Mouse (Mus musculus): Measurements from ENCODE around the gene Hoxb6.

Hoxb6 gene

DNA sequence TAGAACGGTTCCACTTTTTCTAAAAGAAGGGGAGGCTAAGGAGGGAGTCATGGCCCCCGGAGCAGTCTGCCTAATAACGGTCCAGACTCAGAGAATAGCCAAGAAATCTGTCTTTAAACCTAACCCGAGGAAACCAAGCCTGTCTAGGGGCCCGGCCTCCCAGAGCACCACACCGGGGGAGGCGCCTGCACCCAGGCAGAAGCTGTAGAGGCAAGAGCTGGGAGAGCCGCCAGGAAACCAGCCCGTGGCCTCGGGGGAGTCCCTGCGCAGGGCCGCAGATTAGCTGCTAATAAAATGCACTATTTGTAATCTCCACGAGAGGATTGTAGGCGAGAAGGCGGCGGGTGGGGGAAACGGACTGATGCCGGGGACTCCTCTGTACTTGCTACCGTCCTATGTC is 22.4 kb upstream of the Hoxb6 start:
- DNase-seq (ENCODE audit: low spot score in 2 of 2), result no peak

- DNase-seq (ENCODE audit: low spot score in 2 of 2), result no peak
Measured at GRCm38 (mm10) chr11:96270996-96271540, 21.2 kb upstream of the Hoxb6 start, which contains the start of gene Hoxb9. TSS of gene Hoxb9 (plus strand) at chr11:96271457.

- no peak for DNase-seq (ENCODE audit: low spot score in 2 of 2)
Measured at GRCm38 (mm10) chr11:96271541-96272011, 20.7 kb upstream of the Hoxb6 start.

DNA sequence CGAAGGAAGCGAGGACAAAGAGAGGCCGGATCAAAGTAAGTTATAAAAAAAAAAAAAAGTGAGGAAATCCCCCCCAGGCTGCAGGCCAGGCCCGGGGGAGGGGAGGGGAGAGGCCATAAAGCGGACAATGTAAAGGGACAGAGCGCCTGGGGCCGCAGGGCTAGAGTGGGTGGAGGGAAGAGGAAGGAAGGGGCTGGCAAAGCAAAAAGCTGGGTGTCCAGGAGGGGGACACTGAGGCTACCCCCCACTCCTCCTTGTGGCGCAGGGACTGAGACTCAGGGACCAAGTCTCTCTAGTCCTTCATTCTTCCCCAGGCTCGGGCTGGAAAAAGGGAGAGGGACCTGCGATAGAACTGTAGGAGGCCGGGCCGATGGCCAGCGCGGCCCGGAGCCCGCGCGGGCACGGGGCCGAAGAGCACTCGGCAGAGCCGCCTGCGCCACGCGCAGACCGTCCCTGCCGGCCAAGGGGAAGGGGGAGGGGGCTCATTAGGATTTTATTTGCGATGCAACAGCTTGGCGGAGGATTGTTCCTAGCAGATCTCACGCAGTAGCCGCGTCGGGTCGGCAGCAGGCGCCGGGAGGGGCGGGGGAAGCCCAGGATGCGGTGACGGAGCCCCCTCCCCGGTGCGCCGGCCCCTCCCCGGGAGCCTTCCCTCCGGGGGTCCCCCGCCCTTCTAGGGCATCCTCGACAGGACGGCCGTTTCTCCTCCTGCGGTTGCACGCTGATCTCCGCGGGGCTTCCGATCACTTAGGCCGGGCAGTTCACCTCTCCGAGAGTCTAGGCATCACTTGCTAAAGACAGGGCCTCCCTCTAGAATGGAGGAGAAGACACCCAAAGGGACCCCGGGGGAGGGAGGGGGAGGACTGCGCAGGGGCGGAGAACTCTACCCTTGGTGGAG is 20.0 kb upstream of the Hoxb6 start:
- DNase-seq (ENCODE audit: low spot score in 2 of 2), result no peak

DNA sequence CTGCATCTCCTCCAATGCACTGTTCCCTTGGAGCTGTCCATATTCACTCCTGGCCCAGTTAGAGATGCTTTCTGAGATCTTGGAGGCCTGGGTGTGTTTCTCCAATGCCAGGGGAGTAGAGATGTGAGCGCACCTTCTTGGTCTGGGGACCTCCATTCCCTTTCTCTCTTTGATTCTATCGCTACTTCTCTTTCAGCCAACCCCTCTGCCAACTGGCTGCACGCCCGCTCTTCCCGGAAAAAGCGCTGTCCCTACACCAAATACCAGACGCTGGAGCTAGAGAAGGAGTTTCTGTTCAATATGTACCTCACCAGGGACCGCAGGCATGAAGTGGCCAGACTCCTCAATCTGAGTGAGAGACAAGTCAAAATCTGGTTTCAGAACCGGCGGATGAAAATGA is 17.8 kb upstream of the Hoxb6 start:
- DNase-seq (ENCODE audit: low spot score in 2 of 2), result no peak

DNA sequence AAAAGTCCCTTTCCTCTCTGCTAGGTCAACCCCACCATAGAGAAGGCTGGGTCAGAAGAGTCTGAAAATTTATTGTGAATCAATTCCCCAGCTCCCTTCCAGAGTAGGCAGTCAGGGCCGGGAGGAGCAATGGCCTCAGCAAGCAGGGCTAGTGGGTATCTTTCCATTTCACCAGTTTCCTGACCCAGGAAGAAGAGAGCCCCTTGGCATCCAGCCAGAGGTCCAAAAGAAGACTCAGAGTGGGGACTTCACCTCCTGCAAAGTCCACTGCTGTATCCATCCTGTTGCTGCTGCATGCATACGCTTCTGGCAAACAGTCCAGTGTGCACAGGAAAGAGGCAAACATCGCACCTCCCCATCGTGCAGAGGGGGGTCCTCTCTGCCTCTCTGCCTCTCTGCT is 16.4 kb upstream of the Hoxb6 start:
- no peak for DNase-seq (ENCODE audit: low spot score in 2 of 2)

DNA sequence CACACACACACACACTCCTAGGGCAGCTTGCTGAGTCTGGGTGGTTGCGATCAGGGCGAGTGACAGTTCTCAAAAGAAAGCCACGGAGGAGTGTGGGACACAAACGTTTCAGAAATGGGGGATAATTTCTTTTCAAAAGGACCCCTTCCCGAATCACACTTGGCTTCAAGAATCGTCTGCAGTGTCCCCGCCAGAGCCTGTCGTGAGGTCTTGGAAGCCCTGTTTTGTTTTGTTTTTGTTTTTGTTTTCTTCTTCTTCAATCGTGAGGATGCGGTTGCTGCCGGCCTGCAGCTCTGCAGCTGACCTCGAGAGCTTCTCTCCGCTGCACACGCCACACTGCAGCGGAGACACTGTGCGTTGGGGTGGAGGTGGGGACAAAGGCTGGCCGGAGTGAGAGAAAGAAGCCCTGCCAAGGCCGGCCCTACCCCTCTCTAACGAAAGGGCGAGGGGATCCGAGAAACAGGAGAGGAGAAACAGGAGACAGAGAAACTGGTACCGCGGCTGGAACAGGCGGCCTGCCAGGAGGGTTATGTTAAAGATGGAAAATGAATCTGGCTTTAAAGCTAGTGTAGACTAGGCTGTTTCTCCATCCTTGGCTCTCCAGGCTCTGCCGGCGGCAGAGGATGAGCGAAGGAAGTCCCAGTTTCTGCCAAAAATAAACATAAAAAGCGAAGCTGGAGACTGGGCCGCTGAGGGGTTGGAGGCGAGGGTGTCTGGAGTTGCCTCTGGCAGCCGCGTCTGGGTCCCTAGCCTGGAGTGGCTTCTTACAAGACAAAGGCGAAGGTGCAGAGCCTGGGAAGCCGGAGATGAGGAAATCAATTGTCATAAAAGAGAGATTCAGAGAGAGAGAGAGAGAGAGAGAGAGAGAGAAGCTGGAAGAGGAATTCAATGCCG is 14.9 kb upstream of the Hoxb6 start:
- no peak for DNase-seq (ENCODE audit: low spot score in 2 of 2)

GRCm38 (mm10) chr11:96278324-96278723 is 14.0 kb upstream of the Hoxb6 start:
- no peak for DNase-seq (ENCODE audit: low spot score in 2 of 2)

DNA sequence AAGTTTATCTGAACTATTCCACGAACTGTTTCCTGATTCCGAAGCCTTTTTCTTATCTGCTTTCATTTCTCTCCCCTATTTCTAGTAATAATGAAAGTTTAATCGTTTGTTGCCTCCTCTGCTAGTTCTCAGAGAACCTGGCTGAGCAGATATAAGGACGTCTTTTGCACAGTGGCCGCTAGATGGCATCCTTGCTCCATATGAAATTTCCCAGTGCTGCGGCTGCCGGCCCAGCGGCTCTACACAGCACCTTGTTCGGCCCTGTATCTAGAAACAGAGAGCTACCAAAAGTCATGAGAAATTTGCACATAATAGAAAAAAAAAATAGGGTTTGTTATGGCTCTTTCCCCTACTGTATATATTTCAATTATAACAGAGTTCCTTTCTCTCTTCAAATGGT is 13.5 kb upstream of the Hoxb6 start:
- peak; percentile 36 to 76 for DNase-seq (ENCODE audit: low spot score in 2 of 2)

GRCm38 (mm10) chr11:96279421-96280233 is 12.6 kb upstream of the Hoxb6 start:
- no peak for DNase-seq (ENCODE audit: low spot score in 2 of 2)

- DNase-seq (ENCODE audit: low spot score in 2 of 2), result no peak
Measured at GRCm38 (mm10) chr11:96280399-96281378, 11.6 kb upstream of the Hoxb6 start.

DNA sequence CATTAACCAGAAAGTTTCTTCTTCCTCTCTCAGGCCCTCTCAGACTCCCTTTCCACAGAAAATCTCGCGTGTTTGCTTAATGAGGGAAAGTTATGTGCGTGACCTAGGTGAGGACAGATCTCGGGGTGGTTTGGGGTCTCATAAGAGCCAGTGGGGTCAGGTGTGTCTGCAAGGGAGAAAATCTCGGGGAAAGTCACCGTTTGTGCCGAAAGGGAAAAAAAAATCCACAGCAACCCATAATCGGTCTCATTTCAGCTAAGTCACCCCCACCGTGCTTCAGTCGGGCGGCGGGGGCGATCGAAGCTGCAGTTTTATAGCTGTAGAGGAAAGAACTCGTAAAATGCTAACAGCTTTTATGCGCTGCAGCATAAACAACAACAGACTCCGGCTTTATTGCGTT is 10.9 kb upstream of the Hoxb6 start:
- DNase-seq (ENCODE audit: low spot score in 2 of 2), result no peak

GRCm38 (mm10) chr11:96281855-96282570 is 10.3 kb upstream of the Hoxb6 start, which contains the start of gene Hoxb8:
TSS of gene Hoxb8 (plus strand) at chr11:96281905.
- no peak for DNase-seq (ENCODE audit: low spot score in 2 of 2)

GRCm38 (mm10) chr11:96282795-96283430 is 9.4 kb upstream of the Hoxb6 start:
- no peak for DNase-seq (ENCODE audit: low spot score in 2 of 2)

DNA sequence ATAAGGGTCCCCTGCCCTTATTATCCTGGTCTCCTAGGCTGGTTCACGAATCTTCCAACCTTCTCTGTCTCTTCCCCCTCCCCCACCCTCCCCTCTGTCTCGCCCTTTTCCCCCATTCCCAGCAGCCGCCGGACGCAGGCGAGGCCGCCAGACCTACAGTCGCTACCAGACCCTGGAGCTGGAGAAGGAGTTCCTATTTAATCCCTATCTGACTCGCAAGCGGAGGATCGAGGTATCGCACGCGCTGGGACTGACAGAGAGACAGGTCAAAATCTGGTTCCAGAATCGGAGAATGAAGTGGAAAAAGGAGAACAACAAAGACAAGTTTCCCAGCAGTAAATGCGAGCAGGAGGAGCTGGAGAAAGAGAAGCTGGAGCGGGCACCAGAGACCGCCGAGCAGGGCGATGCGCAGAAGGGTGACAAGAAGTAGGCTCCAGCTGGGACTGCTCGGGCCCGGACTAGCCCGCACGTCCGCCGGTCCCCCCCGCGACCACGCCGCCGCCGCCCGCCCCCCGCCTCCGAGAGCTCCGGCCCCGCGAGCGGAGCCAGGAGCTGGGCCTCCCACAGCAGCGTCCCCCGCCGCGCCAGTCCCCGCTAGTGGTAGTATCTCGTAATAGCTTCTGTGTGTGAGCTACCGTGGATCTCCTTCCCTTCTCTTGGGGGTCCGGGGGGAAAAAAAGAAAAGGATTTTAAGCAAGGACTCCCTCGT is 8.1 kb upstream of the Hoxb6 start:
- peak in 1 of 2 experiments; percentile 18 for DNase-seq (ENCODE audit: low spot score in 2 of 2)

- DNase-seq (ENCODE audit: low spot score in 2 of 2), result no peak
Measured at GRCm38 (mm10) chr11:96284774-96285734, 7.2 kb upstream of the Hoxb6 start.

Data from thymus, postnatal 10 days (tissue).